Mouse (Mus musculus): Measurements from ENCODE around the gene Olfr1180.
"Not testable (repeated sequence)": the region's sequence is repeated elsewhere in the genome, so short reads cannot be mapped to it uniquely, and the experiment has no call there.

The Olfr1180 gene

DNA sequence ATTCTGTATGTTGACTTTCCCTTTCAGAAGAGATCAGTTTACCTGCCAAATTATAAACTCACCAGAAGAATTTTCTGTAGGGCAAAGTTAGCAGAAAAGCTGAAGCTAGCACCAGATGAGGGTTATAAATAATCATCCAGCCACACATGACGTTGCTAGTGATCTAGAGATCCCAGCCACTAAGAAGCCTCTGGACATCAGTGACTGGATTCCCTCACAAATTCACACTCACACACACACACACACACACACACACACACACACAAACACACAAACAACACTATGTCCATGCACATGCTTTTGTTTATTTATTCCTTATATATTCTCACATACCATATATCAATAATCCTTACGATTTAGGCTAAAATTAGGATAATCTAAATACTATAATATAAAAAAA lies at the start of gene Olfr1180:
Gene Olfr1180 (minus strand): TSS at position 101 of the 400 bp plus-strand sequence.
- no peak for DNase-seq

DNA sequence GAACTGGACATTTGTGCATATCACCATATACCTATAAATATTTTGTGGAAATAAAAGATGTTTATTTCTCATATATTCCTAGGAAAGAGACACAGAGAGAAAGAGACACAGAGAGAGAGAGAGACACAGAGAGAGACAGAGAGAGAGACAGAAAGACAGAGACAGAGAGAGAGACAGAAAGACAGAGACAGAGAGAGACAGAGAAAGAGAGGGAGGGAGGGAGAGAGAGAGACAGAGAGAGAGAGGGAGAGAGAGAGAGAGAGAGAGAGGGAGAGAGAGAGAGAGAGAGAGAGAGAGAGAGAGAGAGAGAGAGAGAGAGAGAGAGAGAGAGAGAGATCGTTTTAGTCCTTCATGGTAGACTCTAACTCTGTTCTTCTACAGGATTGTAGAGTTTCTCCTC lies 35.6 kb upstream of the Olfr1180 start, which contains the start of gene Olfr1183:
Gene Olfr1183 (plus strand): TSS at position 301 of the 400 bp plus-strand sequence.
- not testable (repeated sequence) for DNase-seq

DNA sequence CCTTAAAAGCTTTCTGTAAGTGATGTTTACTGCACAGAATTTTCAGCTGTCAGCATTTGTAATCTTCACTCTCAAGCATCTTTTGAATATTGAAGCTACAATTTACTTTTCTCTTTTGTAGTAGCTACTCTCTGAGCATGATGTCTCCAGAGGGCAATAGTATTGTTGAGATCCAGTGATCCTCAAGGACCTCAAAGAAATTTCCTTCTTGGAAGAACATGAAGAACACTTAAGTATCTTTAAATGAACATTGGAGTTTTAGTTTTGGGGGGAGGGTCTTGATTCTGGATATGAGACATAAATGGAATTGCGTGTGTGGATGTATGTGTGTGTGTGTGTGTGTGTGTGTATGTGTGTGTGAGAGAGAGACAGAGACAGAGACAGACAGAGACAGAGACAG lies 30.1 kb upstream of the Olfr1180 start, which contains the start of gene Gm13757:
Gene Gm13757 (minus strand): TSS at position 101 of the 400 bp plus-strand sequence.
- no peak for DNase-seq

DNA sequence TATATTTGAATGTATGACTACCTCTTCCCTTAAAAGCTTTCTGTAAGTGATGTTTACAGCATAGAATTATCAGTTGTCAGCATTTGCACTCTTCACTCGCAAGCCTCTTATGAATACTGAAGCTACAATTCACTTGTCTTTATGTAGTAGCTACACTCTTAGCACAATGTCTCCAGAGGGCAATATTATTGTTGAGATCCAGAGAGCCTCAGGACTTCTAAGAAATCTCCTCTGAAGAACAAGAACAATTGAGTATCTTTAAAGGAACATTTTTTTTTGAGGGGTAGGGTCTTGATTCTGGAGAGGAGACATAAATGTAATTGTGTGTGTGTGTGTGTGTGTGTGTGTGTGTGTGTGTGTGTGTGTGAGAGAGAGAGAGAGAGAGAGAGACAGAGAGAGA lies 7.1 kb upstream of the Olfr1180 start, which contains the start of gene Olfr1181:
Gene Olfr1181 (minus strand): TSS at position 101 of the 400 bp plus-strand sequence.
- no peak for DNase-seq

DNA sequence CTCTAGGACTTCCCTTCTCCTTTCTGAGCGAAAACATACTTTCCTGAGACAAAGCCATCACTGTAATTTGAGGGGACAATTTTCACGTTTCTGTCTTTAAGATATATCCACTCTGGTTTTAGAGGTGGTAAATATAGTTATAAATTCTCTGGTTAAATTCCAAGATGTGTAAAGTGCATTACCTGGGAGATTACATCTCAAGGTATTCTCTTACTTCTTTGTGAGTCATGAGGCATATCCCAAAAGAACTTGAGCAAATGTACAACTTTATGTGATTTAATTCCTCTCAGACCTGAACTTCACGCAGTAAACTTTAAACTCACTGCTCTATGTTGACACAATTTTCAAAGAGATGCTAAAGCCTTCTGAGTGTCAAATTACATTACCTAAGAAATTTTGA lies 12.6 kb downstream of the Olfr1180 start, which contains the start of gene Olfr1179:
Gene Olfr1179 (minus strand): TSS at position 101 of the 400 bp plus-strand sequence.
- DNase-seq, result no peak

DNA sequence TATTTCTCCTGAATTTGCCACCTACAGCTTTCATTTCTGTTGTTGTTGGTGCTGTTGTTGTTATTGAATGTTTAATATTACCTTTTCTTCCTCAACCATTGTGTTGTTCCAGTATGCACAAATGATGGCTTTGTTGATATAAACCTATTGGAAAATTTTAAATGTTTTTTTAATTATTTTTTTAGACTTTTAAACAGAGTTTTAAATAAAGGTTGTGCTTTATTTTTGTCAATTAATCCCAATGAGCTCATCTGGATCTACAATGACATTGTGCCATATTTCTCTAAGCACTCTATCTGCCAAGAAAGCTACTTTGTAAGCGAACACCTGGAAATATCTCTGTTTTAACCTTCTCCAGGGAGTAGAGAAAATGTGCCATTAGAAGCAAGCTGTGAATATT lies 32.2 kb downstream of the Olfr1180 start, which contains the start of gene Olfr1178:
Gene Olfr1178 (plus strand): TSS at position 301 of the 400 bp plus-strand sequence.
- no peak for DNase-seq
